Mouse (Mus musculus): ENCODE results near the gene Kcnk3.

Gene Kcnk3

DNA sequence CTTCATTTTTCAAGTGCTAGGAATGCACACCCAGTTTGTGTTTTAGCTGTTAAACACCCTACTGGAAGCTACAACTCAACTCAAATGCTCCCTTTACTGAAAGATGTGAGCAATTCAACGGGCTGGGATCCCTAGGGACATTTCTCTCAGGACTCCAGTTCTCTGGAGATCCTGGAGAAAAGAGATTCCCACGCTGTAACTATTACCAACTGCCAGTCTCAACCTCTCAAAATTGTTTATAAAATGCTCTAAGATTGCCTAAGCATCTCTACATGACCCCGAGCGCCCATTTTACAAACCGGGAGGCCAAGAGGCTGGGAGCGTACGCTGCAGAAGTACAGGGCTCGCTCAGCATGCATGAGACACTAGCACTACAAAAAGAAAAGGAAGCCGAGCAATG is 59.4 kb downstream of the Kcnk3 start:
- DNase-seq, result no peak

DNA sequence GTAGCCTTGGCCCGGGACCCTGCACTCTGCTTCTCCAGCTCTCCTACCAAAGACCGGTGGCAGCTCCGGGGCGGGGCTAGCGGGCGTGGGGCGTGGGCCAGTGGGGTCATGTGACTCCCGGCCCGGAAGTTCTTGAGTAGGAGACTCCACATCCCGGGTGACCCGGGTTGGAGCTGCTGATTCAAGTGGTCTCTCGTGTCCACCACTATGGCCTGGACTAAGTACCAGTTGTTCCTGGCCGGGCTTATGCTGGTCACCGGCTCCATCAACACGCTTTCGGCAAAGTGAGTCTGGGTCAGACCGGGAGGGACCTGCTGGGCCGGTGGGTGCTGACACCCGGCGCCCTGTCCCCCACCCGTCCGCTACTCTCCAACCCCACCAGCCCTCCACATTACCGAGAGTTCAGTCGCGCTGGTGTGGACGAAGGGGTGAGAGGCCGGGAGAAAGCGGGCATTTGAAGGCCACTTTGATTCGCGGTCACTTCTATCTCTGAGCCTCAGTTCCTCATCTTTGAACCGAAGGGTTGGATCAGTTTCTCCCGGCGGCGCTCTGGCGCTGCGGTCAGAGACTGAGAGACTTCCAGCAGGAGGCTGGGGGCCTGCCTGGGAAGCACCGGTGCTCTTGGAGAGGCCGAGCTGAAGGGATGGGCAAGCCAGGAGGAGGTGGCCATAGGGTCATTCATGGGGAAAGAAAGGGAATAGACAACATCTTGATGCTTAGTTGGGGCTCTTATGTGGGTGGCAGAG is 60.0 kb downstream of the Kcnk3 start, which contains the start of gene Slc35f6:
Slc35f6 (plus strand) TSS at position 119 of the 746 bp plus-strand sequence.
- peak; percentile 94 for DNase-seq

DNA sequence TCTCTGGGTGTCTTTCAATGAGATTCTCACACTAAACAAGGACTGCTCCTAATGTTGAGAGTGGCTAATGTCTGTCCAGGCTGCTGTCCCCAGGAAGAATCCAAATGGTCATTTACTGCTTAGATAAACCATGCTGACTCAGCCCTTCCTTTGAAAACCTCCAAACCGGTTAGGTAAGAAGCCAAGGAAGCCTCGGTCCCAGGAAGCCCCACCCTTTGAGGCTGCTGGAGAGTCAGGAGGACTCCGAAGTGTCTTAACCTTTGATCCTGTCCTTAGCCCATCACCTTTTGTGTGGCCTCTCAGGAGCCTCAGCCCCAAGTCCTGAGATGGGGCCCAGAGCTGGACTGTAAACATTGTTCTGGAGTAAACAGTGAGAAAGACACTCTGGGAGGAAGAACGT is 61.6 kb downstream of the Kcnk3 start:
- DNase-seq, result no peak

DNA sequence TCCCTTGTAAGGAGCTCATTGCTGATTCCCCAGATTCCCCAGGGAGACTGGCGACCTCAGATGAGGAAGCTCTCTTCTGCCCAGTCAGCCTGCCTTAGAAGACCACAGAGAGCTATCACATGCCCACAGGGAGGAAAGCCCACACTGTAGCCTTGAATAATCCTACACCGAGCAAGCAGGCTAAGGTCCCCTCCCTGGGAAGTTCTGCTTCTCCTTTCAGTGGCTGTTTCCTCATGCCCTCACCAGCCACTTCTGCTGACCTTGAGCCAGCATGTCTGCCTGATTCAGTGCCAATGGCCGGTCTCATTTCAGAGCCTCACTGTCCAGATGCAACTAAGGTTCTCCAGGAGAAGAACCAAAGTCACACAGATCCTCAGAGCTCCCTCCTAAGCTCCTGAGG is 62.8 kb downstream of the Kcnk3 start:
- no peak for DNase-seq

DNA sequence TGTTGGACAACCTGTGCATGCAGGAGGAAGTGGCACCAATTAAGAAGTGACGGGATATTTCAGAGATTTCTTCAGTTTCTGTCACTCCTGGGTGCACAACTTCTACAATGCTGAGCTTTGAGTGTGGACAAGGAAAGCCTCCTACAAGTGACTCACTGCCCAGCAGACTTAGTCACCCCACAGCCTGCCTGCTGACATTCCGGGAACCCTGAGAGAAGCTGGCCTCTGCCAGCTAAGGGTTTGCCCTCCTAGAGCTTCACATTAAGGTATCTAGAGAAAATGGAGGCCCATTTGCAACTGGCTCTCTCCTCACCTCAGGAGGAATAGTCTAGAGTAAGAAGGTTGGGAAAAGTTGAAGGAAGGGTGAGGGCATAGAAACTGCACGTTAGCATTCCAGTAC is 63.6 kb downstream of the Kcnk3 start:
- no peak for DNase-seq

DNA sequence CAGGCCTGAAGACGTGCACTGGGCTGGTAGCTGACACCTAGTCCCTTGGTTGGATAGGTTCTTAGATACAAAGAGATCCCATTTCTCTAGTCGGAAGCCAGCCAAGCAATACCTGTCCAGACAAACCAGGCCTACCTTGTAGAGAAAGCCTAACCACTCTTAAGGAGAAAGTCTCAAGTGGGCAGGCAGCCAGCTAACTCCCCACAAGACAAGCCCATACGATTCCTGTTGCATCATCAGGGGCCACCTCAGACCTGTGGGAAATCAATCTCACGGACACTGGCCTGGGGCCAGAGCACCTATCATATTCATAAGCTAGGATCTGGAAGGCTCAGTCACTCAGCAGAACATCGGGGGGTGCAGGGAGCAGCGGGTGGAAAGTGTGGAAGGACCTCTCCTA is 65.3 kb downstream of the Kcnk3 start:
- no peak for DNase-seq

DNA sequence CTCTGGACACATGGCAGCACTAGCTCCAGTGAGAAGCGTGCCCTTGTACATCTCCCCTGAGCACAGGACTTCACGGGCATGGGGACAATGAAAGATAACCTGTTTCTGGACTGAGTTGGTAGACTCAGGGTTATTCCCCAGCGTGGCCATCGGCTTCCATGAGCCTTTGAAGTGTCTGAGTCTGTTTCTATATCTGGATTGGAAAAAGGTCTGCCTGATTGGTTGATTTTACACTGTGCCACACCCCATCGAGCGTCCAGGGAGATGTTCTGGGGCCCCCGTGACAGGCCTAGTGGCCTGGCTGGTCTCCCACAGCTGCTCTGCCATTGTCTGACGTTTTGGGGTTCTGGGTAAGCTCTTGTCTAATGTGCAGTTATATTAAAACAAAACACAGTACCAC is 67.1 kb downstream of the Kcnk3 start:
- no peak for DNase-seq

DNA sequence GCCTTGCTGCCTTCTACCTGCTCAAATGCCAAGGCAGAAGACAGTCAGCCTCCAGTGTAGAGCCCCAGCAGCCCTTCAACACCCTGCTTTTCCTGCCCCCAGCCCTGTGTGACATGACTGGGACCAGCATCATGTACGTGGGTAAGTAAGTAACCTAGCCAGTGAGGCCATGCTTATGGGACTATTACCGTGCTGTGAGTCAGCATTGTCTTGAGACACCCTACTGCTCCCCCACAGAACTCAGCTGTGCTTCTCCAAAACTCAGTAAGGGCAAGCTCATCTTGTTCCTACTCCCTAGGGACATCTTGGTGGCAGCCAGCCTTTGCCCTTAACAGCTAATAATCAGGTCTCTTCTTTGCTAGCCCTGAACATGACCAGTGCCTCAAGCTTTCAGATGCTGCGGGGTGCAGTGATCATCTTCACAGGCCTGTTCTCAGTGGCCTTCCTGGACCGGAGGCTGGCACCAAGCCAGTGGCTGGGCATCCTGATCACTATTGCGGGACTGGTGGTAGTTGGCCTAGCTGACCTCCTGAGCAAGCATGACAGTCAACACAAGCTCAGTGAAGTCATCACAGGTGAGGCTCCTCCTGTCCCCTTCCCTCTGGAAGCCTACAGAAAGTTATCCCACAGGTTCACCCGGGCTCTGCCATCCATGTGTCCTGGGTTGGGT is 67.7 kb downstream of the Kcnk3 start:
- DNase-seq, result no peak

DNA sequence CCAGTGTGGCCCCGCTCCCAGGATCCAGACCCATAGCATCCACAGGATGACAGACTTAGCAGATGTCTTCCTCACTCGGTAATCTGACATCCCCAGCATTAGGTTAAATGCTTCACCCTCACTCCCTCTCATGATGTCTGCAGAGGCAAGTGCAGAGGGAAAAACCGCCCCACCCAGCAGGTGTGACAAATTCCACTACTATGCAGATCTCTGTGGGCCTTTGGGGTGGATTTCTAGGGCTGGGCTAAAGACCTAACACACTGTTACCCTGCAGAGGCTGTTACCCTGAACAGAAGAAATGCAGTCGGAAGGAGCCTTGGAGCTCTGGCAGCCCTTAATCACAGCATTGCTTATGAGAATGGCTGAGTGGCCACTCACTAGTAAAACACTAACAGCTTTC is 71.1 kb downstream of the Kcnk3 start:
- DNase-seq, result no peak

DNA sequence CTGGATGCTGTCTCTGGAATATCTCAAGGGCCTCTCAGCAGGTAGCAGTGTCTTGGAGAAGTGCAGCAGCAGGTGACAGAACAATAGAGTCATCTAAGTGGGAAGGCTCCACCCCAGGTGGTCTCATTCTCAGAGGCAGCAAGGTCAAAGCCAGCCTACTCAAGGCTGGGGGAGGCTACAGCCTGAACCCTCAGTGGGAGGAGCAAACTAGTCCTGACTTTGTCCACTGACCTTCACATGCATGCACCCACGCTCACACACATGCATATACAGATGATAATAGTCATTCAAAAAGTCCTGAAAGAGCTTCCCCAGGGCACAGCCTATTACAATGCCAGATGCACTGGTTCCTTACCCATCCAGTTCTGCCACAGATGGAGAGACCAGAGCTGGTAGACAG is 72.3 kb downstream of the Kcnk3 start:
- no peak for DNase-seq

DNA sequence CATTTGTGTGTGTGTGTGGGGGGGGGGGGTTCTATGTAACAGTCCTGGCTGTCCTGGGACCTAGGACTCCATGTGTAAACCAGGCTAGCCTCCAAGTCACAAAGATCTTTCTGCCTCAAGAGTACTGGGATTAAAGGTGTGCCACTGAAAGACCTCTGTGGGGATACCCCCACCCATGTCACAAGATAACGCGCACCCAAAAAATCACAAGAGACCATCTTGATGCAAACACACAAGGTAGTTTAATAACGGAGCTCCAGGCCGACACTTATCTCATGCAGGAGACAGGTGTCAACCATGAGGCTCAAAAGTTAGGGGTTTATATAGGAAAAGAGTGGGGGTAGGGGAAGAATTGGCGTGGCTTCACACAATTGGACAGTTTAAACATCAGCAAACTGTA is 72.8 kb downstream of the Kcnk3 start:
- no peak for DNase-seq

DNA sequence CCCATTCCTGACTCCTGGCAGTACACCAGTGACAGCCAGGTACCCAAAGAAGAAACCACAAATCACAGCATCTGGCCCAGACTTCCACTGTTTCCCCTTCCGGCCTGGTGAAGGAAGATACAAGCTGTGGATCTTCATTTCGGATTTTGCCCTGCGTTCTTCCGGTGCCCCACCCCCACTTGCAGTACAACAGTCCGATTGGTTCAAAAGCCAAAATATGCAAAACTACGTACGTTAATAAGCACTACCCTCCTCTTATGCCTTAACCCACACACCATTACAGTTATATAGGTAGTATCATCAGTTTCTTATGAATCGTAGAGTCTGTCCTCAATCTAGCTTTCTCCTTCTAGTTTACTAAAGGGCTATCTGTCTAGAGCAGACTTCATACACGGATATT is 77.4 kb downstream of the Kcnk3 start:
- no peak for DNase-seq

DNA sequence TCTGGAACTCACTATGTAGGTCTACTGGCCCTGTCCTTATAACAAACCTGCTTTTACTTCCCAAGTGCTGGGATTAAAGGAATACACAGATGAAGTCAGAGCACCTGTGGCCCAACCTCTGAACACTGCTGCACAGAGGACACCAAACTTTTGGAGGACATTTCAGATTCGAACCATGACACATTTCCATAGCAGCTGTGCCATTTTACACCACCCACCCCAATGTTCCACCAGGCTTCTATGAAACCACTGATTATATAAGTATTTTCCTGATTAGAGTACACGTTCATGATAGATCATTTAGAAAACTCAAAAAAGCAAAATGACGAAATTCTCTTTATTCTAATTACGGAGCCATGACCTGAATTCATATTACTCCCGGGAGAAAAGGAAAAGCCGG is 78.0 kb downstream of the Kcnk3 start:
- peak; percentile 9 for DNase-seq

DNA sequence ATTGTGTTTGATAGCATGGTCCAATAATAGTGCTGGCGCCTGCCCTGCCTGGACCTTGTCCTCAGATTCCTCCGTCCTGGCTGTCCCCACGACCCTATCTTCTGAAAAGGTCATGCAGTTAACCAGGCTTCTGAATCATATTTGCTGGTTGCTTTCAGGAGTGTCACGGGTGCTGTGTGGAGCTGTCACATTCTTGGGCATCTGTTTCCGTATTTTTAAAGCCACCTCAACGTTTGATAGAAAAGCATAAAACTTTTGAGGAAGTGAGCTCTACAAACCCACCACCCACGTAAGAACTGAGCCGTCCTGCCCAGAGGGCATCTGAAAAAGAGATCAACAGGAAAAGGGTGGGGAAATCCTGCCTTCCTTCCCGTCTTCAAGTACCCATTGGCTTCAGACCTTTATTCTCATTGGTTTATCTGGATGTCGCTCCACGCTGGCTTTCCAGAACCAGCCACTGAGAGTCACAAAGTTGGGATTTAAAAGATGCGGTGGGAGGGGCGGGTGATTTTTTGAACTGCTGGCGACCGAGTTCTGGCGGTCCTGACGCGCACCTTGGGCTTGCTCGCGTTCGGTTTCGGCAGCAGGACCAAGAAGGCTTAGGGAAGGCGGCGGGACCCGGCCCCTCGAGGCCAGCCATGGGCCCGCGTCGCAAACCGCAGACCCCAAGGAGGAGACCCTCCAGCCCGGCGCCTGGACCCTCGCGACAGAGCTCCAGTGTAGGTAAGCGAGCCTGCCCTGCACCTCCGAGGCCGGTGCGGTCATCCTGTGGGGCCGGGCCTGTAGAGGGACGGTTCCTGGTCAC is 78.6 kb downstream of the Kcnk3 start, which contains the start of gene Cenpa:
Cenpa (plus strand) TSS at position 387 of the 805 bp plus-strand sequence.
- peak; percentile 85 for DNase-seq

DNA sequence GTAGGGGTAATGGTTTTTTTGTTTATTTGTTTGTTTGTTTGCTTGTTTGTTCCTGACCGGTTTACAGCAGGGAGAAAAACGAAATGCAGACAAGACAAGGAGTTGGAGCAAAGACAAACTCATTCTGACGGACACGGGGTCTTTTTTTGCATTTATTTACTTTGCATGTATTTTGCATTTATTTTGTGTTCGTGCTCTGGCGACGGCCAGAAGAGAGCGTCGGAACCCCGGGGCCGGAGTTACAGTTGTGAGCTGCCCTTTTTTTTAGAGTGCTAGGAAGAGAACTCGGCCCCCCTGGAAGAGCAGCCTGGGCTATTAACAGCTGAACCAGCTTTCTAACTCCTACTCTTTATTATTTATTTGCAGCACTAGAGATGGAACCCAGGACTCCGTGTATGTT is 79.2 kb downstream of the Kcnk3 start:
- peak; percentile 13 for DNase-seq

DNA sequence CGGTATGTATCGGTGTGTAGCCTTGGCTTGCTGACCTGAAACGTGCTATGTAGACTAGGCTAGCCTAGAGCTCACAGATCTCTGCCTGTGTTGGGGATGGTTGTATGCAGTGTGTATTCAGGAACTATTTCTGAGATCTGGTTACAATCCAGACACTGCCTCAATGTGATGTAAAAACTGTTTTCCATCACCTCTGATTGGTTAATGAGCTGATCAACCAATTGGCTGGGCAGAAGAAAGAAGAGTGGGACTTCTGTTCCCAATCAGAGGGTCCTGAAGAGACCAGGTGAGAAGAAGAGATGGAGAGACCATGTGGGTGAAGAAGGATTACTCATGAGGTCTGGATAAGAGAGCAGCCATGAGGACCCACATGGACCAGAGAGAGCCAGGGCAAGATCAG is 79.7 kb downstream of the Kcnk3 start:
- no peak for DNase-seq

DNA sequence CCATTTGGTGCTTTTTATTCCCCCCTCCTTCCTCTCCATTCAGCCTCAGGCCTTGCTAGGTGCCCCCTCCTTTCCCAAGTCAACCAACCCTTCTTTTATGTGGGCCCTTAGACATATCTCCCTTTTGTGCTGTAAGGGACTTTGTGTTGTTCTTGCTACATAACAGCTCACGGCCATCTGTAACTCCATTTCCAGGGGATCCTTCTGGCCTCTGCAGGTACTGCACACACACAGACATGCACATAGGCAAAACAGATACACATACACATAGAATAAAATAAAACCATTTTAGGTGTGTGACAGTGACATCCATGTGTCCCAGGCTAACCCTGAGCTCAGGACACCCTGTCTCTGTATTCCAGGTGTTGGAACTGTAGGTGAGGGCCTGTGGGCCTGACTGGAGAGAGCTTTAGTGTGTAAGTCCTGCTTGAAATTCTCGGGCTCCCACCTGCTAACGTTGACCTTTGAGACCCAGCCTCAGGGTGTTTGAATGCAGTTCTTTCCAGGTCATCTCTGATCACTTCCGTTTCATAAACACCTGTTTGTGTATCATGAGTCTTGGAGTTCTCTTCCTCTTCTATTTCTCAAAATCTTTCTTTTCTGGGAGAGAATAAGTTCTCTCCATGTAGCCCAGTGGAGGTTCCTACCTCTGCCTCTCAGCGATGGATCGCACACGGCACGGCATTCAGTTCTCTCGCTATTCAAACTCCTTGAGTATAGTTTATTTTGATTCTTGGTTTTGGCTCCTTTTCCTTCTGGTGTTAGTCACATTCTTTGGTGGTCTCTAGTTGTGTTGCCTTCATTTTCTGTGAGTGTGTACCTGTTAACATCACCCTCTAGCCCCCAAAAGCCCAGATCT is 80.9 kb downstream of the Kcnk3 start:
- no peak for DNase-seq

DNA sequence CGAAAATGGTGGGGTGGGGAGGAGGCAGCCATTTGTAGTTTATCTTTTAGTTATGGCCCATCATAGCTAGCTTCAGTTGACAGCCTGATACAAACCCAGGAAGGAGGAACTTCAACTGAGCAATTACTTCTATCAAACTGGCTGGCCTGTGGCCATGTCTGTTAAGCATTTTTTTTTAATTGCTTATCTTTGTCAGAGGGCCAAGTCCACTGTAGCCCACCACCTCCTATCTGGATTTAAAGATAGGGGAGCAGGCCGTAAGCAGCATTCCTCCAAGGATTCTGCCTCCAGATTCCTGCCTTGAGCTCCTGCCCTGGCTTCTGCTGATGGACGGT is 81.5 kb downstream of the Kcnk3 start:
- DNase-seq, result no peak

DNA sequence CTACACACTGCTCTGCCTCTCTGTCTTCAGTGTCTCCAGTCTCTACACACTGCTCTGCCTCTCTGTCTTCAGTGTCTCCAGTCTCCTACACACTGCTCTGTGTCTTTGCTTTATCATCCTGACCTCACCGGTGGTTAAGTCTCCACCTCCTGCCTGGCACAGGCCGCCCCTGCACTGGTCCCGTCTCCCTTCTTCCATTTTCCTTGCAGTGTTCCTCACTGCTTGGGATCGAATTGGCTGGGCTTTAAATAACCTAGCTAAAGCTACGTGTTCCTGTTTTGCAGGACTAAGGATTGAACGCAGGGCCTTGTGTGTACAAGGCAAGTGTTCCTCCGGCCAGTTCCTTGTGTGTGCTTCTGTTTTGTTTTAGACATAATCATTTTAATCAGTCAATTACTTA is 82.1 kb downstream of the Kcnk3 start:
- no peak for DNase-seq

DNA sequence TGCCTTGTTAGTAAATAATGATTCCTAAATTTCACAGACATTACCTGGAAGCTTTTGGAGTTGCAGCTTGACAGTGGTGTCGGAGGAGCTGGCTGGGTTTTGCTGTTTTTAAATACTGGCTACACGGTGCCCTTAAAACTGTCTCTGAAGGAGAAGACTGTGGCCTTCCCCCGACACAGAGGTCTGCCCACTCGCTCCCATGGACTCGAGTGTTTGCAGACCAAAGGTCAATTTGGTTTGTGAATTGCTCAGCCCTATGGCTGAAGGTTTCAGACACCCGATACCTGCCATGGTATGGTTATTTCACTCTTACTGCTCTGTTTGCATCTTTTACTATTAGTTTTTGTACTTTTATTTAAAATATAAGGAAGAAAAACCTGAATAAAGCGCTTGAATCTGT is 86.0 kb downstream of the Kcnk3 start:
- no peak for DNase-seq
